Mouse (Mus musculus) midbrain, embryonic 16.5 days (tissue): ENCODE results near the gene Zbtb7b. TPM values are rescaled to one million over a fixed set of nuclear protein-coding genes. Genes with fewer than 3 reads are reported as not detected.
"Not testable (repeated sequence)": the region's sequence is repeated elsewhere in the genome, so short reads cannot be mapped to it uniquely, and the experiment has no call there.

Source experiments
- ATAC-seq: fragments of 200-750 bp; cut with Nextera tagmentation; 2 replicates; pipeline ENCODE4 v1.8.0; 2017; ENCODE audit warnings: moderate TSS enrichment
- H3K27ac ChIP-seq: fragments of 300-500 bp; sonication (generic); 2 replicates; pipeline ENCODE4 v1.5.1; 2014; ENCODE audit warnings: mild to moderate bottlenecking, low read length, mixed read lengths
- H3K27me3 ChIP-seq: fragments of 300-500 bp; sonication (generic); 2 replicates; pipeline ENCODE4 v1.6.1; 2014; ENCODE audit warnings: low read depth, low read length, mixed read lengths; ENCODE audit not compliant: control insufficient read depth, insufficient read depth
- H3K36me3 ChIP-seq: fragments of 300-500 bp; sonication (generic); 2 replicates; pipeline ENCODE4 v1.6.1; 2014; ENCODE audit warnings: mild to moderate bottlenecking, low read length, moderate library complexity, mixed read lengths; ENCODE audit not compliant: control insufficient read depth, insufficient read depth
- H3K4me1 ChIP-seq: fragments of 300-500 bp; sonication (generic); 2 replicates; pipeline ENCODE4 v1.6.1; 2014; ENCODE audit warnings: mild to moderate bottlenecking, low read length, mixed read lengths; ENCODE audit not compliant: control insufficient read depth, insufficient read depth
- H3K4me2 ChIP-seq: fragments of 300-500 bp; sonication (generic); 2 replicates; pipeline ENCODE4 v1.6.1; 2014; ENCODE audit warnings: mild to moderate bottlenecking, low read length, mixed read lengths
- H3K4me3 ChIP-seq: fragments of 300-500 bp; sonication (generic); 2 replicates; pipeline ENCODE4 v1.5.1; 2014; ENCODE audit warnings: low read depth, mild to moderate bottlenecking, low read length, moderate library complexity, mixed read lengths
- H3K9ac ChIP-seq: fragments of 300-500 bp; sonication (generic); 2 replicates; pipeline ENCODE4 v1.6.1; 2014; ENCODE audit warnings: low read depth, low read length, mixed read lengths
- H3K9me3 ChIP-seq: fragments of 300-500 bp; sonication (generic); replicated peaks from 2 replicates; pipeline ENCODE4 v1.6.1; 2014; ENCODE audit warnings: mild to moderate bottlenecking, low read length, mixed read lengths; ENCODE audit not compliant: control insufficient read depth, poor library complexity, severe bottlenecking
- WGBS: fragments of 180-500 bp; shearing (Covaris S2); extraction: QIAGEN DNeasy Blood & Tissue Kit; methylation state at CpG from one replicate; pipeline ENCODE4 v1.1.7; 2014; 5-methylcytosine and 5-hydroxymethylcytosine counted together
- polyA plus RNA-seq: library from polyadenylated mRNA; unstranded; fragments of >200 nt; fragmentation: Nextera tagmentation; extraction: Ambion mirVana; gene quantifications from 2 replicates; pipeline ENCODE4 v1.2.1, GENCODE M21; 2015

Zbtb7b gene
- polyA plus RNA-seq, 1 experiment from 2014 or later, result 0.49 TPM

- not testable (repeated sequence) for H3K4me2 ChIP-seq
Measured at GRCm38 (mm10) chr3:89429021-89429420, 34.4 kb upstream of the Zbtb7b start.

GRCm38 (mm10) chr3:89425876-89426275 is 31.3 kb upstream of the Zbtb7b start:
- H3K9ac ChIP-seq, result no peak overlapping the region
- peaks cover 5% of the 10 kb centered on the region for H3K4me1 ChIP-seq
- no peaks in the 10 kb centered on the region for H3K27me3 ChIP-seq
- no peaks in the 10 kb centered on the region for H3K36me3 ChIP-seq
- H3K27ac ChIP-seq, result no peak overlapping the region
- no peaks in the 10 kb centered on the region for H3K9me3 ChIP-seq
- no peak overlapping the region for H3K4me3 ChIP-seq
- no peak overlapping the region for H3K4me2 ChIP-seq
- WGBS, result 77% methylated on average over 4 of the region's 4 CpGs
- ATAC-seq, result no peak

More at GRCm38 (mm10) chr3:89429021-89429420, 34.4 kb upstream of the Zbtb7b start:
- H3K4me1 ChIP-seq, result peaks cover 16% of the 10 kb centered on the region
- not testable (repeated sequence) for H3K27me3 ChIP-seq, H3K4me3 ChIP-seq, H3K9ac ChIP-seq, ATAC-seq, H3K9me3 ChIP-seq, H3K27ac ChIP-seq
- WGBS, result 92% methylated on average over 7 of the region's 7 CpGs
- peaks cover 16% of the 10 kb centered on the region for H3K36me3 ChIP-seq

- H3K9ac ChIP-seq, result no peak overlapping the region
- 91% methylated on average over 5 of the region's 5 CpGs for WGBS
- no peaks in the 10 kb centered on the region for H3K27me3 ChIP-seq
- no peak overlapping the region for H3K4me2 ChIP-seq
- no peak overlapping the region for H3K4me3 ChIP-seq
- no peak overlapping the region for H3K27ac ChIP-seq
- H3K9me3 ChIP-seq, result no peaks in the 10 kb centered on the region
- H3K4me1 ChIP-seq, result peaks cover 3% of the 10 kb centered on the region; the same call in 1 of the 2 replicates
- H3K36me3 ChIP-seq, result no peaks in the 10 kb centered on the region
- ATAC-seq, result no peak
Measured at GRCm38 (mm10) chr3:89425141-89425525, 30.6 kb upstream of the Zbtb7b start.

GRCm38 (mm10) chr3:89424416-89425140 is 30.0 kb upstream of the Zbtb7b start:
- ATAC-seq, result no peak
- H3K9me3 ChIP-seq, result no peaks in the 10 kb centered on the region
- H3K9ac ChIP-seq, result no peak overlapping the region
- H3K4me3 ChIP-seq, result no peak overlapping the region
- H3K4me1 ChIP-seq, result peaks cover 8% of the 10 kb centered on the region
- H3K36me3 ChIP-seq, result no peaks in the 10 kb centered on the region
- no peak overlapping the region for H3K4me2 ChIP-seq
- H3K27ac ChIP-seq, result no peak overlapping the region
- H3K27me3 ChIP-seq, result no peaks in the 10 kb centered on the region
- WGBS, result 91% methylated on average over 5 of the region's 5 CpGs

- peak overlapping the region; percentile 53; the same call in 1 of the 2 replicates for H3K4me2 ChIP-seq
- 74% methylated on average over 6 of the region's 6 CpGs for WGBS
- no peak overlapping the region for H3K9ac ChIP-seq
- no peak overlapping the region for H3K27ac ChIP-seq
- no peaks in the 10 kb centered on the region for H3K36me3 ChIP-seq
- H3K9me3 ChIP-seq, result no peaks in the 10 kb centered on the region
- peaks cover 14% of the 10 kb centered on the region for H3K4me1 ChIP-seq
- H3K27me3 ChIP-seq, result no peaks in the 10 kb centered on the region
- no peak for ATAC-seq
- H3K4me3 ChIP-seq, result no peak overlapping the region
Measured at GRCm38 (mm10) chr3:89422556-89423205, 28.1 kb upstream of the Zbtb7b start.

GRCm38 (mm10) chr3:89421810-89422473 is 27.4 kb upstream of the Zbtb7b start:
- H3K4me3 ChIP-seq, result peak overlapping the region; percentile 29
- H3K9me3 ChIP-seq, result no peaks in the 10 kb centered on the region
- 8% methylated on average over 22 of the region's 22 CpGs for WGBS
- H3K4me2 ChIP-seq, result peak overlapping the region; percentile 53
- H3K27me3 ChIP-seq, result no peaks in the 10 kb centered on the region
- no peak for ATAC-seq
- H3K27ac ChIP-seq, result no peak overlapping the region
- H3K9ac ChIP-seq, result peak overlapping the region; percentile 59; the same call in 1 of the 2 replicates
- H3K36me3 ChIP-seq, result no peaks in the 10 kb centered on the region
- peaks cover 19% of the 10 kb centered on the region for H3K4me1 ChIP-seq

GRCm38 (mm10) chr3:89421002-89421774 is 26.6 kb upstream of the Zbtb7b start:
- H3K9ac ChIP-seq, result peak overlapping the region; percentile 59; the same call in 1 of the 2 replicates
- H3K9me3 ChIP-seq, result no peaks in the 10 kb centered on the region
- no peak for ATAC-seq
- peaks cover 19% of the 10 kb centered on the region for H3K4me1 ChIP-seq
- H3K27me3 ChIP-seq, result no peaks in the 10 kb centered on the region
- H3K4me2 ChIP-seq, result peak overlapping the region; percentile 53
- H3K36me3 ChIP-seq, result no peaks in the 10 kb centered on the region
- H3K4me3 ChIP-seq, result peak overlapping the region; percentile 29
- no peak overlapping the region for H3K27ac ChIP-seq
- 5% methylated on average over 11 of the region's 11 CpGs for WGBS

- Histone ChIP-seq H3K4me1 (peaks cover 19% of the 10 kb centered on the region), H3K36me3 (no peaks in the 10 kb centered on the region), H3K4me3 (no peak overlapping the region), H3K27ac (no peak overlapping the region), H3K9me3 (no peaks in the 10 kb centered on the region), H3K27me3 (no peaks in the 10 kb centered on the region), H3K4me2 (no peak overlapping the region), H3K9ac (no peak overlapping the region)
- WGBS, result 68% methylated on average over 2 of the region's 2 CpGs
- no peak for ATAC-seq
Measured at GRCm38 (mm10) chr3:89420421-89420820, 25.8 kb upstream of the Zbtb7b start.
